Mouse (Mus musculus): ENCODE measurements around the gene Trak1. TPM values are rescaled to one million over a fixed set of nuclear protein-coding genes. Genes with fewer than 3 reads are reported as not detected.

Gene Trak1
- polyA plus RNA-seq, 1 experiment from 2014 or later: 60.6 TPM

- Histone ChIP-seq H3K27me3 (ENCODE audit: control insufficient read depth, insufficient read depth, low read depth, low read length) (no peaks in the 10 kb centered on the region), H3K9ac (ENCODE audit: low read depth, low read length) (no peak overlapping the region), H3K4me3 (ENCODE audit: low read depth, low read length) (no peak overlapping the region), H3K36me3 (ENCODE audit: control insufficient read depth, insufficient read depth, low read length) (no peaks in the 10 kb centered on the region), H3K9me3 (replicated peaks; ENCODE audit: control insufficient read depth, low read length, poor library complexity, severe bottlenecking) (no peaks in the 10 kb centered on the region), H3K4me2 (ENCODE audit: low read length) (no peak overlapping the region), H3K4me1 (ENCODE audit: control insufficient read depth, insufficient read depth, low read length) (peaks cover 3% of the 10 kb centered on the region; the same call in 1 of the 2 replicates), H3K27ac (ENCODE audit: low read length) (no peak overlapping the region)
- WGBS: 70% methylated on average over 16 of the region's 16 CpGs
- no peak for ATAC-seq
These were observed 127.2 kb downstream of the Trak1 start for GRCm38 (mm10) chr9:121424281-121425164.

GRCm38 (mm10) chr9:121426451-121426850, 129.1 kb downstream of the Trak1 start:
- no peak for ATAC-seq
- no peaks in the 10 kb centered on the region for H3K9me3 ChIP-seq (replicated peaks; ENCODE audit: control insufficient read depth, low read length, poor library complexity, severe bottlenecking)
- no peak overlapping the region for H3K4me3 ChIP-seq (ENCODE audit: low read depth, low read length)
- no peaks in the 10 kb centered on the region for H3K27me3 ChIP-seq (ENCODE audit: control insufficient read depth, insufficient read depth, low read depth, low read length)
- 85% methylated on average over 3 of the region's 3 CpGs for WGBS
- H3K4me2 ChIP-seq (ENCODE audit: low read length): no peak overlapping the region
- no peak overlapping the region for H3K27ac ChIP-seq (ENCODE audit: low read length)
- H3K36me3 ChIP-seq (ENCODE audit: control insufficient read depth, insufficient read depth, low read length): no peaks in the 10 kb centered on the region
- no peak overlapping the region for H3K9ac ChIP-seq (ENCODE audit: low read depth, low read length)
- H3K4me1 ChIP-seq (ENCODE audit: control insufficient read depth, insufficient read depth, low read length): peaks cover 8% of the 10 kb centered on the region; the same call in 1 of the 2 replicates

- Histone ChIP-seq H3K27ac (ENCODE audit: low read length) (no peak overlapping the region), H3K9me3 (replicated peaks; ENCODE audit: control insufficient read depth, low read length, poor library complexity, severe bottlenecking) (no peaks in the 10 kb centered on the region), H3K4me2 (ENCODE audit: low read length) (no peak overlapping the region), H3K4me1 (ENCODE audit: control insufficient read depth, insufficient read depth, low read length) (peaks cover 8% of the 10 kb centered on the region; the same call in 1 of the 2 replicates), H3K4me3 (ENCODE audit: low read depth, low read length) (no peak overlapping the region), H3K27me3 (ENCODE audit: control insufficient read depth, insufficient read depth, low read depth, low read length) (no peaks in the 10 kb centered on the region), H3K9ac (ENCODE audit: low read depth, low read length) (no peak overlapping the region), H3K36me3 (ENCODE audit: control insufficient read depth, insufficient read depth, low read length) (no peaks in the 10 kb centered on the region)
- ATAC-seq: no peak
- whole genome bisulfite sequencing: 86% methylated on average over 5 of the region's 5 CpGs
These were observed 129.6 kb downstream of the Trak1 start for GRCm38 (mm10) chr9:121426902-121427301.

GRCm38 (mm10) chr9:121429592-121429991, 132.3 kb downstream of the Trak1 start:
- H3K36me3 ChIP-seq (ENCODE audit: control insufficient read depth, insufficient read depth, low read length): no peaks in the 10 kb centered on the region
- peaks cover 8% of the 10 kb centered on the region; the same call in 1 of the 2 replicates for H3K4me1 ChIP-seq (ENCODE audit: control insufficient read depth, insufficient read depth, low read length)
- no peak overlapping the region for H3K27ac ChIP-seq (ENCODE audit: low read length)
- no peaks in the 10 kb centered on the region for H3K9me3 ChIP-seq (replicated peaks; ENCODE audit: control insufficient read depth, low read length, poor library complexity, severe bottlenecking)
- H3K4me3 ChIP-seq (ENCODE audit: low read depth, low read length): no peak overlapping the region
- 75% methylated on average over 7 of the region's 7 CpGs for WGBS
- ATAC-seq: no peak
- H3K4me2 ChIP-seq (ENCODE audit: low read length): no peak overlapping the region
- H3K27me3 ChIP-seq (ENCODE audit: control insufficient read depth, insufficient read depth, low read depth, low read length): no peaks in the 10 kb centered on the region
- H3K9ac ChIP-seq (ENCODE audit: low read depth, low read length): 0 out of 2 replicates have a peak overlapping the region, but pooled peaks have one; percentile 40

- WGBS: 61% methylated on average over 6 of the region's 6 CpGs
- Histone ChIP-seq H3K27me3 (ENCODE audit: control insufficient read depth, insufficient read depth, low read depth, low read length) (no peaks in the 10 kb centered on the region), H3K4me2 (ENCODE audit: low read length) (no peak overlapping the region), H3K9me3 (replicated peaks; ENCODE audit: control insufficient read depth, low read length, poor library complexity, severe bottlenecking) (no peaks in the 10 kb centered on the region), H3K4me3 (ENCODE audit: low read depth, low read length) (no peak overlapping the region), H3K9ac (ENCODE audit: low read depth, low read length) (no peak overlapping the region), H3K4me1 (ENCODE audit: control insufficient read depth, insufficient read depth, low read length) (peaks cover 8% of the 10 kb centered on the region; the same call in 1 of the 2 replicates), H3K27ac (ENCODE audit: low read length) (no peak overlapping the region), H3K36me3 (ENCODE audit: control insufficient read depth, insufficient read depth, low read length) (no peaks in the 10 kb centered on the region)
- no peak for ATAC-seq
These were observed 133.1 kb downstream of the Trak1 start for GRCm38 (mm10) chr9:121430379-121430778.

GRCm38 (mm10) chr9:121433745-121434528, 136.6 kb downstream of the Trak1 start:
- H3K4me1 ChIP-seq (ENCODE audit: control insufficient read depth, insufficient read depth, low read length): peaks cover 6% of the 10 kb centered on the region; the same call in 1 of the 2 replicates
- H3K4me2 ChIP-seq (ENCODE audit: low read length): no peak overlapping the region
- no peak for ATAC-seq
- no peak overlapping the region for H3K4me3 ChIP-seq (ENCODE audit: low read depth, low read length)
- no peaks in the 10 kb centered on the region for H3K27me3 ChIP-seq (ENCODE audit: control insufficient read depth, insufficient read depth, low read depth, low read length)
- H3K27ac ChIP-seq (ENCODE audit: low read length): no peak overlapping the region
- H3K9me3 ChIP-seq (replicated peaks; ENCODE audit: control insufficient read depth, low read length, poor library complexity, severe bottlenecking): no peaks in the 10 kb centered on the region
- H3K36me3 ChIP-seq (ENCODE audit: control insufficient read depth, insufficient read depth, low read length): no peaks in the 10 kb centered on the region
- WGBS: 82% methylated on average over 15 of the region's 15 CpGs
- no peak overlapping the region for H3K9ac ChIP-seq (ENCODE audit: low read depth, low read length)

GRCm38 (mm10) chr9:121435332-121435956, 138.1 kb downstream of the Trak1 start:
- H3K9me3 ChIP-seq (replicated peaks; ENCODE audit: control insufficient read depth, low read length, poor library complexity, severe bottlenecking): no peaks in the 10 kb centered on the region
- no peak overlapping the region for H3K4me3 ChIP-seq (ENCODE audit: low read depth, low read length)
- ATAC-seq: no peak
- H3K9ac ChIP-seq (ENCODE audit: low read depth, low read length): no peak overlapping the region
- H3K27me3 ChIP-seq (ENCODE audit: control insufficient read depth, insufficient read depth, low read depth, low read length): no peaks in the 10 kb centered on the region
- H3K4me1 ChIP-seq (ENCODE audit: control insufficient read depth, insufficient read depth, low read length): no peaks in the 10 kb centered on the region; the same call in 1 of the 2 replicates
- WGBS: 74% methylated on average over 3 of the region's 3 CpGs
- no peak overlapping the region for H3K4me2 ChIP-seq (ENCODE audit: low read length)
- H3K27ac ChIP-seq (ENCODE audit: low read length): no peak overlapping the region
- no peaks in the 10 kb centered on the region for H3K36me3 ChIP-seq (ENCODE audit: control insufficient read depth, insufficient read depth, low read length)

- WGBS: 65% methylated on average over 1 of the region's 1 CpGs
- Histone ChIP-seq H3K27ac (ENCODE audit: low read length) (no peak overlapping the region), H3K4me2 (ENCODE audit: low read length) (no peak overlapping the region), H3K4me3 (ENCODE audit: low read depth, low read length) (no peak overlapping the region), H3K27me3 (ENCODE audit: control insufficient read depth, insufficient read depth, low read depth, low read length) (no peaks in the 10 kb centered on the region), H3K9me3 (replicated peaks; ENCODE audit: control insufficient read depth, low read length, poor library complexity, severe bottlenecking) (no peaks in the 10 kb centered on the region), H3K4me1 (ENCODE audit: control insufficient read depth, insufficient read depth, low read length) (no peaks in the 10 kb centered on the region; the same call in 1 of the 2 replicates), H3K36me3 (ENCODE audit: control insufficient read depth, insufficient read depth, low read length) (no peaks in the 10 kb centered on the region), H3K9ac (ENCODE audit: low read depth, low read length) (no peak overlapping the region)
- no peak for ATAC-seq
These were observed 139.2 kb downstream of the Trak1 start for GRCm38 (mm10) chr9:121436501-121436900.

Measured in midbrain, embryonic 16.5 days (tissue).